Mouse (Mus musculus) small intestine, adult 2 months (tissue): Measurements from ENCODE around the gene Hoxa3.

Experiments used
- CTCF ChIP-seq: fragments of 200-500 bp; IDR thresholded peaks from 2 replicates; pipeline ENCODE4 v1.5.1; 2012; ENCODE audit warnings: low read depth, mild to moderate bottlenecking, control low read depth, inconsistent platforms, low read length, moderate library complexity, mixed read lengths; ENCODE audit not compliant: insufficient replicate concordance, insufficient read length; ENCODE audit errors: extremely low read depth
- POLR2A ChIP-seq: fragments of 200-500 bp; IDR thresholded peaks from 2 replicates; pipeline ENCODE4 v1.6.1; 2012; ENCODE audit warnings: low read depth, mild to moderate bottlenecking, control low read depth, inconsistent platforms, low read length, moderate library complexity

GRCm38 (mm10) chr6:52206882-52207683, 6.1 kb downstream of the Hoxa3 start:
- TF ChIP-seq CTCF (no peak), POLR2A (no peak)
